Mouse (Mus musculus) large intestine, adult 2 months (tissue): ENCODE measurements around the gene Atp5b. TPM values are rescaled to one million over a fixed set of nuclear protein-coding genes. Genes with fewer than 3 reads are reported as not detected.
"Not testable (repeated sequence)": the region's sequence is repeated elsewhere in the genome, so short reads cannot be mapped to it uniquely, and the experiment has no call there.

Experiments used
- DNase-seq: peaks from one replicate; pipeline ENCODE4 v3.0.0-alpha.2; 2012; ENCODE audit warnings: low read depth, low spot score
- WGBS: fragments of 180-500 bp; shearing (Covaris S2); methylation state at CpG from one replicate; pipeline ENCODE4 v1.1.7; 2018; 5-methylcytosine and 5-hydroxymethylcytosine counted together
- polyA plus RNA-seq: library from polyadenylated mRNA; depleted of rRNA; stranded (reverse); fragments of >200 nt; gene quantifications from 2 replicates; pipeline ENCODE4 v1.2.3, GENCODE M21; 2012; rRNA removed

The Atp5b gene
- 3,352 and 4,281 TPM in 2 replicates for polyA plus RNA-seq

DNA sequence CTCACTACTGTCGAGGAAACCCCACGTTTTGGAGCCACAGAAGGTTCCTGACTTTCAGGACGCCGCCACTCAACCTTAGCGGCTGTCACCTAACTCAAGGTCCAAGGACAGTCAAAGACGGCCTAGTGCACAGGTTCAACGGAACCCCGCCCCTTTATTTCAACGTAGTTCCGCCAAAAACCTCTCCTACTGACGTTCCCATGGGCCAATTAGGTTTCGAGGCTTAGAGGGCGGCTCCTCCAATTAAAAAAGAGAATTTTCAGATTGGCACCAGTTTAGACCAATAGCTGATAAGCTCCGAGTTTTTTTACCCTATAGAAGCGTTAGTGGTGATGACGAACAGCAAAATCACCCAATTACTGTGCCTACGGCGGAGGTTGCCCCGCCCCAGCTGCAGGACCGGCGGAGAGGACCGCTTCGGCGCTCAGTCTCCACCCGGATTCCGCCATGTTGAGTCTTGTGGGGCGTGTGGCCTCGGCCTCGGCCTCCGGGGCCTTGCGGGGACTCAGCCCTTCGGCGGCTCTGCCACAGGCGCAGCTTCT is at the start of gene Atp5b:
Atp5b (plus strand) TSS at position 394 of the 542 bp plus-strand sequence.
- WGBS: under 1% methylated on average over 34 of the region's 34 CpGs

DNA sequence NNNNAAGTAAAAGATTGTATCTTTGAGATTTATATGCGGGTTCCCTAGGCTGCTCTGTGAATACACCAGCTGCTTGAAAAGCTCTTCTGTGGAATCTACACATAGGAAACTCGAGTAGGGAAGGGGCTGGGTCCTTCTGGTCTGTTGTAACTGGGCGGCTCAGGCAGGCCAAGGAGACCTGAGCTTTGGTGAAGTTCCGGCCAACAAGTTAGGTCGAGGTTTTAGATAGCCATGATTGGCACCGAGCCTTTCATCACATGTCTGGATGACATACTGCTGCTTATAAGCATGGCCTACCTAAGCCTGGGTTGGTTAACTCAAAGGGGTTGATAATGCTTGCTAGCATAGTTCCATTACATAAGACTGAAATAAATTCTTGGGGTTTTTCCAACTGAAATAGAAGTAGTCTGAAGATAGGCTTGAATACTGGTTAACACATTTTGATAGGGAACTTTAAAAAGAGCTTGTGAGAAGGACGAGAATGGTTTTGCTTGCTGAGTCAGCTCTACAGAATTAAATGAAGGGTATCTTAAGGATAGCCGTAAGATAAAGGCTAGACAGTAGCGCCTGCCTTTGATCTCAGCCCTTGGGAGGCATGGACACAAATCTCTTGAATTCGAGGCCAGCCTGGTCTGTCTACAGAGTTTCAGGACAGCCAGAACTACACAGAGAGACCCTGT is 46.2 kb upstream of the Atp5b start:
- DNase-seq: no peak
- 1% methylated on average over 10 of the region's 10 CpGs for WGBS

More for the DNA sequence above, at the start of gene Atp5b:
- DNase-seq: peak; percentile 98

- 44% methylated on average over 3 of the region's 3 CpGs for WGBS
- DNase-seq: no peak
These were observed 45.2 kb upstream of the Atp5b start for GRCm38 (mm10) chr10:128037921-128038320.

- no peak for DNase-seq
- WGBS: 15% methylated on average over 5 of the region's 5 CpGs
These were observed 43.9 kb upstream of the Atp5b start for GRCm38 (mm10) chr10:128039167-128039566.

DNA sequence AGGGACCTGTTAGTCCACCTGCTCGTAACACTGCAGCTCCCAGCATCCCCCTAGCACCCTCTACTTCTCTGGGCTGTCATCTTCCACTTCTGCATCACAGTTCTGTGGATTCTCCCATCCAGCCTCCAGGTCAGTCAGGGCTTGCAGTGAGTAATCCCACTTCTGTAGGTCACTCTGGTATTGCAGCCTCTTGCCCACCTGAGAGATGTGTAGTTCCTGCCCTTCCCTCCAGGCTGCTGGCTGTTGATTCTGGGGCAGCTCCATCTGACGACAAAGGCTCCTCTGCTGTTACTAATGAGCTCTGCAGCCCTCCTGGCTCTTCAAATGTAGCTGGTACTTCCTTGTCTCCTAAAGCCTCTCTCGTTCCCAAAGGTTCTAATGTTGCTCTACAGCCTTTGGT is 43.2 kb upstream of the Atp5b start:
- WGBS: 65% methylated on average over 3 of the region's 3 CpGs
- DNase-seq: no peak

DNA sequence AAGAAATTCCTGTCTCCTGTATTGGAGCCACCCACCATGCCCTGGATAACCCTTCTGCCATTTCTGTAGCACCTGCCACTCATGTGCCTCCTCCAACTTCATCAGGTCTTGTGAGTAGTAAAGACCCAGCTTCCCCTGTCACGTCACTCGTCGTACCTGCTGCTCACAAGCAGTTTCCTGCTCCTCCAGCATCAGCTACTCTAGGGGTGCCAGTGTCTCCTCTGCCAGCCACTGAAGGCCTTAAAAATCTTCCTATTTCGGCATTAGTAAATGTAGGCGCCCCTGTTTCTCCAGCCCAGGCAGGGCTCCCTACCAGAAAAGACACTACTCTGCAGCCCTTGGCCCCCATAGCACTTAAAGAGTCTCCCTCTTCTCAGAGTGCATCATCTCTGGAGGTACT is 42.8 kb upstream of the Atp5b start:
- WGBS: 77% methylated on average over 5 of the region's 5 CpGs
- no peak for DNase-seq

DNA sequence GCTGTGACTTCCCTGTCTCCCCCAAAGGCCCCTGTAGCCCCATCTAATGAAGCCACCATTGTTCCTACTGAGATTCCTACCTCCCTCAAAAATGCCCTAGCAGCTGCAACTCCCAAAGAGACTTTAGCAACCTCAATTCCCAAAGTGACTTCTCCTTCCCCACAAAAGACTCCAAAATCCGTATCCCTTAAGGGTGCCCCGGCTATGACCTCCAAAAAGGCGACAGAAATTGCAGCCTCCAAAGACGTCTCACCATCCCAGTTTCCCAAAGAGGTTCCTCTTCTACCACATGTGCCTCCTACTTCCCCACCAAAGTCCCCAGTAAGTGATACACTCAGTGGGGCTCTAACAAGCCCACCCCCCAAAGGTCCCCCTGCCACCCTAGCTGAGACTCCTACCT is 41.4 kb upstream of the Atp5b start:
- WGBS: 74% methylated on average over 4 of the region's 4 CpGs
- no peak for DNase-seq

DNA sequence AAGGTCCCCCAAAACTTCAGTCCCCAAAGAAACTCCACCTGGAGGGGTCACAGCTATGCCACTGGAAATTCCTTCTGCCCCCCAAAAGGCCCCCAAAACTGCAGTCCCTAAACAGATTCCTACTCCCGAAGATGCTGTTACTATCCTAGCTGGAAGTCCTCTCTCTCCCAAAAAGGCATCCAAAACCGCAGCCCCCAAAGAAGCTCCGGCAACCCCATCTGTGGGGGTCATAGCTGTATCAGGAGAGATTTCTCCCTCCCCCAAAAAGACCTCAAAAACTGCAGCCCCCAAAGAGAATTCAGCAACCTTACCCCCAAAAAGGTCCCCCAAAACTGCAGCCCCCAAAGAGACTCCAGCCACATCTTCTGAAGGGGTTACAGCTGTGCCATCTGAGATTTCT is 40.6 kb upstream of the Atp5b start:
- no peak for DNase-seq
- 70% methylated on average over 3 of the region's 3 CpGs for WGBS

- 56% methylated on average over 3 of the region's 3 CpGs for WGBS
- no peak for DNase-seq
These were observed 39.8 kb upstream of the Atp5b start for GRCm38 (mm10) chr10:128043041-128043835.

GRCm38 (mm10) chr10:128048157-128048556 is 34.9 kb upstream of the Atp5b start:
- DNase-seq: no peak
- whole genome bisulfite sequencing: 88% methylated on average over 8 of the region's 8 CpGs

DNA sequence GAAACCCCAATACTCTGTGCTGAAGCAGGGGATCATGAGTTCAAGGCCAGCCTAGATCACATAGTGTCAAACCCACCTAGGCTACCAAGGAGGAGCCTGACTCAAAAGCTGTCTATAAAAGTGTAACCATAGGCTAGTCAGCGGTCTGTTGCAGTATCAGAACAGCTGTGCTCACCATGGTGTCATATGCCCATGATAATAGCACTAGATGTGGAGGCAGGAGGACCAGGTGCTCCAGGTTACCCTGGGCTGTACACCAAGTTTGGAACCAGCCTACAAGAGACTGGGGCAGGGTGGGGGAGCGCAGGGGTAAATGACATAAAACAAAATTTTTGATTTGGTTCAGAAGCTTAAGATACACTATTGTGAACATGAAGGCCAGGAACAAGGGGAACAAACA is 33.3 kb upstream of the Atp5b start:
- DNase-seq: no peak
- 97% methylated on average over 2 of the region's 2 CpGs for WGBS

GRCm38 (mm10) chr10:128050355-128050754 is 32.7 kb upstream of the Atp5b start:
- WGBS: 92% methylated on average over 2 of the region's 2 CpGs
- no peak for DNase-seq

- no peak for DNase-seq
- 96% methylated on average over 5 of the region's 5 CpGs for WGBS
These were observed 31.5 kb upstream of the Atp5b start for GRCm38 (mm10) chr10:128051589-128051988.

DNA sequence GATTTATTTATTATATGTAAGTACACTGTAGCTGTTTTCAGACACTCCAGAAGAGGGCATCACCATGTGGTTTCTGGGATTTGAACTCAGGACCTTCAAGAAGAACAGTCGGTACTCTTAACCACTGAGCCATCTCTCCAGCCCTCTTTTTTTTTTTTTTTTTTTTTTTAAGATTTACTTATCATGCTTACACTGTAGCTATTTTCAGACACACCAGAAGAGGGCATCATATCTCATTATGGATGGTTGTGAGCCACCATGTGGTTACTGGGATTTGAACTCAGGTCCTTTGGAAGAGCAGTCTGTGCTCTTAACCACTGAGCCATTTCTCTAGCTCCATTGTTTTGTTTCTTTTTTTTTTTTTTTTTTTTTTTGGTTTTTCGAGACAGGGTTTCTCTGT is 30.9 kb upstream of the Atp5b start:
- DNase-seq: not testable (repeated sequence)
- WGBS: 94% methylated on average over 1 of the region's 2 CpGs

DNA sequence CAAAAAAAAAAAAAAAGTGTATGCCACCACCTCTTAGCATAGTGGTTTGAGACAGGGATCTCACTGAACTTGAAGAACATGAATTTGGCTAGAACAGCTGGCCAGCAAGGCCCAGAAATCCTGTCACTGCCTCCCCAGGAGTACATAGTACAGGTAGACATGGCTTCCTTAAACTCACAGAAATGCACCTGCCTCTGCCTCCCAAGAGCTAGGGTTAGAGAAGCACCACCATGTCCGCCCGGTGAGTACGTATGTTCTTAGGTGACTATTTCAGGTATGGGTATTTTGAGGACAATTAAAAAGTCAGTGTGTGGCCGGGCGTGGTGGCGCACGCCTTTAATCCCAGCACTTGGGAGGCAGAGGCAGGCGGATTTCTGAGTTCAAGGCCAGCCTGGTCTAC is 30.1 kb upstream of the Atp5b start:
- no peak for DNase-seq
- WGBS: 91% methylated on average over 8 of the region's 8 CpGs

- under 1% methylated on average over 18 of the region's 18 CpGs for WGBS
- no peak for DNase-seq
These were observed 24.9 kb upstream of the Atp5b start for GRCm38 (mm10) chr10:128058184-128058583.

GRCm38 (mm10) chr10:128058601-128059151 is 24.4 kb upstream of the Atp5b start, which contains the start of gene Ptges3:
TSS of gene Ptges3 (plus strand) at chr10:128058954.
- WGBS: under 1% methylated on average over 63 of the region's 72 CpGs

DNA sequence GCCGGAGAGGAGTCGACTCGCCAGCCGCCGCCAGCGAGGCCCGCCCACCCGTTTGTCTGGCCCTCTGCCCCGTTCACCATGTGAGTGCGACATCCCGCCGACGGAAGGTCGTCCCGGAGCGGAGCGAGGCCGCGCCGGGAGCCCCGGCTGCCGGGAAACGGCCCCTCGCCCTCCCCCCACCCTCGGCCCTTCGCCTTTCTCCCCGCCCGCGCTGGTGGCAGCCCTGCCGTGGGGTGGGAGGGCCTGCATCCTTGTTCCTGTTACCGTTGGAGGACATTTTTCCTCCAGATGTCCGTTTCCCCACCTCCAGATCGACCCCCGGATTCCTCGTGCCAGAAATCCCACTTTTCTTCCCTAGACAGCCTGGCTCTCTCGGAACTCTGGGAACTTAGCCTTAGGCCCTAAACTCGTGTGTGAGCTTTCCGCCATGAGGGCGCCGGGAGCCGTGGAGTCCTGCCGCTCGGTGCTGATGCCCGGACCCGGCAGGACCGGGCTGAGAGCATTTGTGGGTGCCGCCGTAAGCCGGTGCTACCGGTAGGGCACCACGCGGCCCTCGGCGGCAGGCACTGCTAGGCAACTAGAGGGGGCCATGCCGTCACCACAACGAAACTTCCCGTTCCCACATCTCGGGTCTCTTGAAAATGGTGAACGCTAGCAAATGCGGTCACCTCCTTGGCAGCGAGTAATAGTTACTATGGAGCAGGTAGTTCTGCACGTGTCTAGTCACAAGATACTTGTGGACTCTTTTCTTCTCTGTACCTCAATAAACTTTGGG is 23.7 kb upstream of the Atp5b start:
- under 1% methylated on average over 61 of the region's 62 CpGs for WGBS
- DNase-seq: no peak

More at GRCm38 (mm10) chr10:128058601-128059151, 24.4 kb upstream of the Atp5b start, which contains the start of gene Ptges3:
- peak; percentile 70 for DNase-seq

GRCm38 (mm10) chr10:128061109-128061508 is 22.0 kb upstream of the Atp5b start:
- WGBS: 56% methylated on average over 5 of the region's 5 CpGs
- no peak for DNase-seq
